Mouse (Mus musculus) spleen, adult 2 months (tissue): ENCODE measurements around the gene Pde9a. TPM values are rescaled to one million over a fixed set of nuclear protein-coding genes. Genes with fewer than 3 reads are reported as not detected.
A peak's percentile ranks its signal among the peaks of the same experiment; 100 is the strongest.

ENCODE experiments used
- DNase-seq, 2 experiments: peaks; one replicate each; pipeline versions ENCODE4 v3.0.0 to v3.0.0-alpha.2; 2012 to 2021; ENCODE audit warnings: low spot score in 2 of 2, low read depth in 1 of 2
- H3K27ac ChIP-seq: fragments of 200-500 bp; 2 replicates; pipeline ENCODE4 v1.5.1; 2012; ENCODE audit warnings: low read length, inconsistent platforms; ENCODE audit not compliant: insufficient read depth
- H3K27me3 ChIP-seq: fragments of 200-500 bp; 2 replicates; pipeline ENCODE4 v1.6.1; 2012; ENCODE audit warnings: mild to moderate bottlenecking, moderate library complexity, low read length, inconsistent platforms; ENCODE audit not compliant: control insufficient read depth, insufficient read depth
- H3K36me3 ChIP-seq: fragments of 200-500 bp; 2 replicates; pipeline ENCODE4 v1.6.1; 2012; ENCODE audit warnings: mild to moderate bottlenecking, low read length, inconsistent platforms; ENCODE audit not compliant: control insufficient read depth, insufficient read depth
- H3K4me1 ChIP-seq: fragments of 200-500 bp; 2 replicates; pipeline ENCODE4 v1.6.1; 2011; ENCODE audit warnings: inconsistent platforms; ENCODE audit not compliant: control insufficient read depth, insufficient read depth, insufficient read length
- H3K4me3 ChIP-seq: fragments of 200-500 bp; 2 replicates; pipeline ENCODE4 v1.5.1; 2011; ENCODE audit warnings: mild to moderate bottlenecking, inconsistent platforms; ENCODE audit not compliant: insufficient read depth, insufficient read length; ENCODE audit errors: extremely low read depth
- CTCF ChIP-seq: fragments of 200-500 bp; IDR thresholded peaks from 2 replicates; pipeline ENCODE4 v1.5.1; 2011; ENCODE audit warnings: mild to moderate bottlenecking, inconsistent platforms; ENCODE audit not compliant: insufficient read depth, insufficient read length, insufficient replicate concordance; ENCODE audit errors: extremely low read depth
- POLR2A ChIP-seq: fragments of 200-500 bp; IDR thresholded peaks from 2 replicates; pipeline ENCODE4 v1.6.1; 2011; ENCODE audit warnings: low read depth, low read length, inconsistent platforms
- WGBS: fragments of 180-500 bp; shearing (Covaris S2); methylation state at CpG from one replicate; pipeline ENCODE4 v1.1.7; 2018; 5-methylcytosine and 5-hydroxymethylcytosine counted together
- polyA plus RNA-seq: library from polyadenylated mRNA; depleted of rRNA; stranded (reverse); fragments of >200 nt; gene quantifications from 2 replicates; pipeline ENCODE4 v1.2.3, GENCODE M21; 2012

Pde9a gene
- polyA plus RNA-seq, 1 experiment: 1.3 TPM

- Histone ChIP-seq H3K27ac (no peak overlapping the region), H3K4me1 (no peaks in the 10 kb centered on the region), H3K27me3 (no peaks in the 10 kb centered on the region), H3K4me3 (no peak overlapping the region), H3K36me3 (no peaks in the 10 kb centered on the region)
- 89% methylated on average over 10 of the region's 10 CpGs for whole genome bisulfite sequencing
- no peak for DNase-seq
- TF ChIP-seq POLR2A (no peak), CTCF (no peak)
These were observed 100.7 kb downstream of the Pde9a start for GRCm38 (mm10) chr17:31486616-31487198.

DNA sequence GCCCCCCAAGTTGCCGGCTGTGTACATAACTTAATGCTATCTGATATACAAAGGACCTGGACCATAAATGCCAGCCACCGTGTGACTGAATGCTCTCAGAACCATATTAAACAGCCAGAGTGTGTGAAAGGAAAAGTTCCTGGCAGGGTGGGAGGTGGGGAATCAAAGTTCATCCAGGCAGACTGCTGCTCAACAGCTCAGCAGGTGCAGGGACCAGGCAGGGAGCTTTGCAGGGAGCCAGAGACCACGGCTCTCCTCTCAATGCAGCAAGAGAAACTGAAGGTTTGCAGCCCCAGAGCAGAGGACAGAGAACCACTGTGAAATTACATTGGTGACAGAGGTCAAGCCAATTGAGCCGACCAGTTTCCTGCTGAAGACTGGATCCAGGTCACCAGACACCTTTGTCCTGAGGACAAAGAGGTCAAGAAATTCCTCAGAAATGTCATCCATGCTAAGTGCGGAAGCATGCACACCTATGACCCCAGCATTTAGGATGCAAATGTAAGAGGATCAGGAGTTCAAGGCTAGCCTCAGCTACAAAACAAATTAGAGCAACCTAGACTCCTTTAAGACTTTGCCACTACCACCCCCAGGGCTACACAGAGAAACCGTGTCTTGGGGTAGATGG, 101.5 kb downstream of the Pde9a start:
- TF ChIP-seq POLR2A: no peak
- no peak for TF ChIP-seq CTCF

GRCm38 (mm10) chr17:31491355-31491754, 105.3 kb downstream of the Pde9a start:
- DNase-seq: no peak
- H3K4me1 ChIP-seq: no peaks in the 10 kb centered on the region

More for the DNA sequence above, 101.5 kb downstream of the Pde9a start:
- Histone ChIP-seq H3K27ac (no peak overlapping the region), H3K27me3 (no peaks in the 10 kb centered on the region), H3K4me1 (no peaks in the 10 kb centered on the region), H3K4me3 (no peak overlapping the region), H3K36me3 (no peaks in the 10 kb centered on the region)
- WGBS: 64% methylated on average over 6 of the region's 6 CpGs
- DNase-seq: no peak

GRCm38 (mm10) chr17:31492416-31492815, 106.4 kb downstream of the Pde9a start:
- peak; percentile 45 to 53 for DNase-seq
- H3K27me3 ChIP-seq: no peaks in the 10 kb centered on the region
- H3K4me1 ChIP-seq: no peaks in the 10 kb centered on the region
- H3K27ac ChIP-seq: no peak overlapping the region
- WGBS: 2% methylated on average over 2 of the region's 2 CpGs
- H3K36me3 ChIP-seq: peaks cover 10% of the 10 kb centered on the region
- TF ChIP-seq POLR2A (no peak), CTCF (peak; percentile 89; the same call in 1 of the 2 replicates)
- H3K4me3 ChIP-seq: no peak overlapping the region

More at GRCm38 (mm10) chr17:31491355-31491754, 105.3 kb downstream of the Pde9a start:
- no peak overlapping the region for H3K4me3 ChIP-seq
- H3K27ac ChIP-seq: no peak overlapping the region
- H3K27me3 ChIP-seq: no peaks in the 10 kb centered on the region
- peaks cover 4% of the 10 kb centered on the region for H3K36me3 ChIP-seq
- TF ChIP-seq CTCF (no peak), POLR2A (no peak)

DNA sequence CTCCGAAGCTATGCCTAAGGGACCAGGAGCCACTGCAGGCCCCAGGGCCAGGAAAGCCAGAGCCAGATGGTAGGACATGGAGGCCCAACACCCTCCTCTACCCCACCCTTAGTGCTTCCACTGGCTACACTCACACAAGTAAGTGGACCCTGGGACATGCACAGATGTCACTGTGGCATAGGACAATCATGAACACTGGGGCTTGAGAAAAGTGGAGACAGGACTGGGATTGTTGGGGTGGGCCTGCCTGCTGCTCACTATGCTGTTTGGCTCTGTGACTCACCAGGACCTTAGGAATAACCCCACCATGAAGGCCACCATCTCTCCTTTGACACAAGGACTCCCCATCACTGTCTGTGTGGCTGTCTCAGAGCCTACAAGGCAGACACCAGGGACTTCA, 109.0 kb downstream of the Pde9a start:
- Histone ChIP-seq H3K4me3 (no peak overlapping the region), H3K4me1 (no peaks in the 10 kb centered on the region), H3K27ac (no peak overlapping the region), H3K27me3 (no peaks in the 10 kb centered on the region), H3K36me3 (peaks cover 25% of the 10 kb centered on the region)
- no peak for TF ChIP-seq CTCF
- TF ChIP-seq POLR2A: no peak
- WGBS: 96% methylated on average over 1 of the region's 1 CpGs
- DNase-seq: no peak

- WGBS: 92% methylated on average over 6 of the region's 6 CpGs
- Histone ChIP-seq H3K4me3 (no peak overlapping the region), H3K4me1 (no peaks in the 10 kb centered on the region), H3K27ac (no peak overlapping the region), H3K27me3 (no peaks in the 10 kb centered on the region), H3K36me3 (peaks cover 34% of the 10 kb centered on the region)
- TF ChIP-seq CTCF (no peak), POLR2A (no peak)
- DNase-seq: no peak
These were observed 111.7 kb downstream of the Pde9a start for GRCm38 (mm10) chr17:31497726-31498125.

DNA sequence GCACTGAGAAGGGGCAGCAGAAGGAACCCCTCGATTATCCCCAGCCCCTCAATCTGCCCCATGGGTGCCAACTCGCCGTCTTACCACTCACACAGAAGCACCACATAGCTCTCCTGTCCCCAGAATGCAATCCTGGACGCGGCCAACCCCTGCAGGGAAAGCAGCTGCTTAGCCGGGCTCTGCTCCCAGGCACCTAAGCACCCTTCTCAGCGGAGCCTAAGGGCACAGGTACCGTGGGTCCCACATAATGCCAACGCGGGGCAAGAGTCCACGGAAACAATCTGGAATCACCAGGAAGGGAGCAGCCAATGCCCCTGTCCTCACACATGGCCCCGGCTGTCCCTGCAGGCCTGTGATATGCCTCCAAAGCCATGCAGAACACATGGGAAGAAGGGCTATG, 113.7 kb downstream of the Pde9a start:
- no peak for DNase-seq
- Histone ChIP-seq H3K4me3 (no peak overlapping the region), H3K36me3 (peaks cover 43% of the 10 kb centered on the region), H3K27me3 (no peaks in the 10 kb centered on the region), H3K27ac (no peak overlapping the region), H3K4me1 (no peaks in the 10 kb centered on the region)
- TF ChIP-seq POLR2A (no peak), CTCF (no peak)
- 96% methylated on average over 12 of the region's 12 CpGs for WGBS
